Mouse (Mus musculus) skeletal muscle tissue, adult 2 months (tissue): ENCODE results near the gene Tmem92.
"Not testable (repeated sequence)": the region's sequence is repeated elsewhere in the genome, so short reads cannot be mapped to it uniquely, and the experiment has no call there.

ENCODE experiments used
- DNase-seq: peaks from one replicate; pipeline ENCODE4 v3.0.0-alpha.2; 2012; ENCODE audit warnings: low read depth, low spot score

Tmem92 gene

DNA sequence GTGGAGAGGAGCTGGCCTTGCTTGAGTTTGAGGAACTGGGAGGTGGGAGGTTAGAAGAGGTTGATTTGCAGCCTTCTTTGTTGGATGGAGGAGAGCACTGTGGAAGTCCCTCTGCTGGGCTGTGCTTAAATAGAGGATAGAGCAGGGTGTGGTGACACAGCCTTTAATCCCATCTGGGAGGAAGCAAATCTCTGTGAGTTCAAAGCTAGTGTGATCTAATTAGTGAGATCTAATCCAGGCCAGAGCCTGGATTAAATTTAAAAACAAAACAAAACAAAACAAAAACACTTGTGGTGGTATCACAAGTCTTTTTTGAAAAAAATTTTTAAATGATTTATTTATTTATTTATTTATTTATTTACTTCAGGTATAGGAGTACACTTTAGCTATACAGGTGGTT, at the start of gene Tmem92:
Tmem92 (minus strand) TSS at position 101 of the 400 bp plus-strand sequence.
- no peak for DNase-seq

GRCm38 (mm10) chr11:94828966-94829365, 46.5 kb upstream of the Tmem92 start:
- no peak for DNase-seq

GRCm38 (mm10) chr11:94819427-94819826, 36.9 kb upstream of the Tmem92 start:
- not testable (repeated sequence) for DNase-seq

DNA sequence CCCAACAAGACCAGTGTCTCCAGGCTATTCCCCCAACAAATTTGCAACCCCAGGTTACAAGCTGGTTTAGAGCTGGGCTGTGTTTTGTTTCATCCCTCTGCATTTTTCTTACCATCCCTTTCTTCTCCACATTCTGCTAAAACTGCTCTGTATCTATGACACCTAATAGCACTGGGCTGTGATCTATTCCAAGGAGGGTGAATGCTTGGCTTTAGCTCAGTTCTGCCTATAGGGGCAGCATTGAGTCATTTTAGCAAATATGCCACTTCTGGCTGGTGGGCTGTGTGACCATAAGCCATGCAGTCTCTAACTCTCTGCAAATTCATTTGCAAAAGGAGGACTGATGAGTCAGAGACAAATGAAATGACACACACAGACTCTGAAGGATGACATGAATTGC, 36.4 kb upstream of the Tmem92 start:
- not testable (repeated sequence) for DNase-seq

GRCm38 (mm10) chr11:94811537-94811936, 29.0 kb upstream of the Tmem92 start:
- not testable (repeated sequence) for DNase-seq

- DNase-seq = no peak
Observed at GRCm38 (mm10) chr11:94791700-94792099, 9.2 kb upstream of the Tmem92 start.

GRCm38 (mm10) chr11:94785247-94785646, 2.7 kb upstream of the Tmem92 start:
- DNase-seq = peak; percentile 3

DNA sequence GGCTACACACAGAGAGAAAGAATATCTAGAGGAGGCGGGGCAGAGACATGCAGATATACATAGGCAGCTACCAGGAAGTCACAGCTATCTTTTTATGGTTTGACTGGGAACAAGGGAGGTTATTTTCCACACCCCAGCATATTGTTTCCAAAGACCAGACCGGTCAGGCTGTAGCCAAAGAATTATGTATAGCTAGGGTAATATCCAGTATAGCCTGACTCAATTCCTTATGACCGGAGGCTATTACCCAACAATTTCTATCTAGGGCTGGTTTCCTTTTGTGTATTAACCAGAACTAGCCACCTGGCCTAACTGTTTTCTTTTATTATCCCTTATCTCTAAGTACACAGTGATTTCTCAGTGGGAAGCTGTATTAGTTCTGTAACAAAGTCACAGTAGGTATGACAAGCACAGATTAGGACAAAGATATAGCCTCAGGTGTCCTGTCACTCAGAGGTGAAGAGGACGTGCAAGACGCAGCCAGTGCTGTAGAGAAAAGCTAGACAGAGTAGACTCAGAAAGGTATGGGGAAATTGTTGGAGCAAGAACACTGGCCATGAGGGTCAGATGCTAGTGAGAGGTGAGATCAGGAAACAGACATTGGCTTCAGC, 7.5 kb downstream of the Tmem92 start:
- no peak for DNase-seq

- DNase-seq = no peak
Observed at GRCm38 (mm10) chr11:94773851-94774250, 8.7 kb downstream of the Tmem92 start.

DNA sequence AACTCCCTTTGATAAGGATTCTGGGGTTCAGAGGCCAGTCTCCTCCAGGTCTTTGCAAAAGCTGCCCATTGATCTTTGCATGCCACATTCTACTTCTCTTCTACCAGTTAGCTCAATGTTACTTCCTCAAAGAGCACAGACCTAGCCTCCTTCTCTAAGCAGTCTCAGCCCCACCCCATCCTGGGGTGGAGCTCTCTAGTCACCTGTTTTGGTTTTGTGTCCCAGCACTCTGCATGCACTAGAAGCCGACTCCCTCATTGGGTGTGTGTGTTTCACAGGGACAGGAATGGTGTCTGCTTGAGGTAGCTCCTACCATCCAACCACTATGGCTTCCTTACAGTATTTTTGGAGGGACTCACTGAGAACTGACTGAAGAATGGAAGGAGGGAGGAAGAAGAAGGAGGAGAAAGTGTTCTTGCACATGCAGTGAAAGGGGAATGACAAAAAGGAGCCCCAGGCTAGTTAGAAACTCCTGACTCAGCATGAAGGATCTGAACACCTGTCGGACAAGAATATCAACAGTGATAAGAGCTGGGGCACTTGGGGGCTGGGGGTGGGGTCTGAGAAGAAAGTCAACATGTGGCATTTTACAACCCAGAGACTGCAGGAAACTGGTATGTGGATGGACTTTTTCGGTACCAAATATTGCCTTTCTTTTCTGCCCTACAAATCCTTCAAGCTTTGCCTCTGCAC, 10.0 kb downstream of the Tmem92 start:
- DNase-seq = no peak

DNA sequence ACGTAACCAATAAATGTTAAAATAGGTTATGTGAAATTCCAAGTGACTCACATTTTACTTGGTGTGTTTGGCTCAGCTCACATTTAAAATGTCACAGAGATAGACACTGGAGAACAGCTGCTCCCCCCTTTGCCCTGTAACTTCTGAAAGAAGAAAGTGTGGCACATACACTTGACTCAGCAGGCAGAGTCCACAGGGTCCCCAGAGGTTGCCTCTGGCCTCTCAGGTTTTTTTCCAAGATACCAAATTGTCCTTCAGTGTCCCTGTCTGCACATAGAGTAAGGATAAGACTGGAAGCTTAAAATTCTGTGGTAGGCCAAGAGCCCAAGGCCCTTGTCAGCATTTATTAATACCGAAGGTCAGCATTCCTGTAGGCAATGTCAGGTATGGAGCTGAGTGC, 15.3 kb downstream of the Tmem92 start:
- DNase-seq = no peak

- DNase-seq = no peak
Observed at GRCm38 (mm10) chr11:94762775-94763174, 19.7 kb downstream of the Tmem92 start.

- no peak for DNase-seq
Observed at GRCm38 (mm10) chr11:94762281-94762680, 20.2 kb downstream of the Tmem92 start.

GRCm38 (mm10) chr11:94760799-94761198, 21.7 kb downstream of the Tmem92 start:
- DNase-seq = no peak

GRCm38 (mm10) chr11:94760364-94760763, 22.1 kb downstream of the Tmem92 start:
- no peak for DNase-seq

- no peak for DNase-seq
Observed at GRCm38 (mm10) chr11:94759916-94760315, 22.6 kb downstream of the Tmem92 start.

GRCm38 (mm10) chr11:94752946-94753713, 29.4 kb downstream of the Tmem92 start:
- no peak for DNase-seq

- no peak for DNase-seq
Observed at GRCm38 (mm10) chr11:94741732-94742272, 40.7 kb downstream of the Tmem92 start, which contains the start of gene Cdc34b. Cdc34b (plus strand) TSS chr11:94741782.

GRCm38 (mm10) chr11:94735746-94736145, 46.8 kb downstream of the Tmem92 start:
- no peak for DNase-seq

DNA sequence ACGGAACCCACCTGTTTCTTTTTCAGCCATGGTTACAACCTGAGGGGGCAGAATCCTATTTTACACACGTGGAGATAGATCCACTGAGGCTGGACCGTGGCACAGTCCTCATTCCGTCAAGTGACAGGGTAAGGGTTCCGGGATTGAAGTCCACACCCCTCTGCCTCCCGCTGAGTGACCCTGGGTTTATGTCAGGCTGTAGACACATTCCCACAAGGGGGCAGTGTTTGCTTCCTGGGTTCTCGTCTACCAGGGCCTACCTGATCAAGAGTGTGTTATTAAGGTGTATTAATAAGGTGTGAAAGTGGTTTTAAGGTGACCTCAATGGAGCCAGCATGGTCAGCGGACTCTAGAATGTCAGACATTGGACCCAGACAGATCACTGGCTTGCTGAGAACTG, 49.7 kb downstream of the Tmem92 start:
- DNase-seq = no peak

DNA sequence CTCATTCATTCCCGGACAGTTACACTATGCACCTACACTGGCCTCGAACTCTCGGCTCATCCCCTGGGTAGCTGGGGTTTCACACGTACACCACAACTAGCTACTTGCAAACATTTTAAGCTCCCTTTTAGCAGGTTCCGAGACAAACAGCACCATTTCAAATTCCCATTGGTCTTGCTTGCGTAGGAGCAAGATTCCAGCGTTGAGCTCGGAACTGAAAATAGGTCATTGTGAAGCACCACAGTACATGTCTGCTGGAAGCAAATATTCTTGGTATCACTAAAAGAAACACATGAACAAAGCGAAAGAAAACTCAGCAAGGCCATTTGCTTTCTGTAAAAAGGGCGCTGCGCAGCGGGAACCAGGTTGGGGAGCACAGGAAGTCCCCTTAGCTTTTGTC, 51.3 kb downstream of the Tmem92 start:
- DNase-seq = no peak

DNA sequence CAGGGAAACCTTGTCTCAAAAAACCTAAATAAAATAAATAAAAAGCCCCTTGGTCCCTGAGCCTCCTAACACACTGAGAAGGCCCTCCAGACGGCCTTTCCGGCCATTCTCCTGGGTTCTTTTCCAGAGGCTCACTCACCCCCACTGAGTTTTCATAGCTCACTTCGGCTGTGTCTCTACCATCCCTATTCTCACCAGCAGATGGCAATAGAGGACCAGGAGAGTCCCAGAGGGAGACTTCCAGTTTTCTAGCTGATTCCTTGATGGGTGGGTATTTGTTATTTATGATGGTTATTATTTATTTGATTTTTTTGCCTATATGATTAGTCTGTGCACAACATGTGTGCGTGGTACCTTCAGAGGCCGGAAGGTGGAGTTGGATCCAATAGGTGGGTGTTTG, 52.2 kb downstream of the Tmem92 start:
- DNase-seq = peak; percentile 8
